Mouse (Mus musculus) lung, adult 18-20 months (tissue): ENCODE measurements around the gene Abhd16a.

ENCODE experiments used
- DNase-seq, 2 experiments: peaks; one replicate each; pipeline ENCODE4 v3.0.0; 2022; ENCODE audit warnings: mixed read lengths in 2 of 2

The Abhd16a gene

GRCm38 (mm10) chr17:35088825-35089644, at the start of gene Abhd16a:
Gene Abhd16a, plus strand, starts transcription at chr17:35089263.
- DNase-seq: peak; percentile 93 to 96

- no peak for DNase-seq
Observed at GRCm38 (mm10) chr17:35043794-35044193, 45.3 kb upstream of the Abhd16a start.

- no peak for DNase-seq
Observed at GRCm38 (mm10) chr17:35044904-35045806, 43.9 kb upstream of the Abhd16a start.

GRCm38 (mm10) chr17:35045807-35046680, 43.0 kb upstream of the Abhd16a start:
- no peak for DNase-seq

- DNase-seq: peak; percentile 99
Observed at GRCm38 (mm10) chr17:35046681-35047455, 42.2 kb upstream of the Abhd16a start, which contains the start of gene Msh5. Gene Msh5, minus strand, starts transcription at chr17:35046745.

DNA sequence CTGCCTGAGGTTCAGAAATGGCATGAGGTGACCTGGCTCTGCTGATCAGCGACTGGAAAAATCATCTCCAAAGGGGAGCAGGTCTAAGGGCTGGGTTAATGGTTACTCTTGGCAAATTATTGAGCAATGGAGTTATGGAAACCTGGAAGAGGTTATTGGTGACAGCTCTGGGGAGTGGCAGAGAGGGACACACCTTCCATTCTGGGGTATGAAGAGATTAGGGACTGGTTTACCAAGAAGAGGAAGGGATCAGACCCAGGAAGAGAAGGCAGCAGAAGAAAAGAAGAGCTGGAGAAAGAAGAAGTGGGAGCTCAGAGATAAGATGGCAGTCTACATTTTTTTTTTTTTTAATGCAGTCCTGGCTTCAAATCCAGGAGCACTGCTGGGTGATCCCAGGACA, 41.4 kb upstream of the Abhd16a start:
- peak in 1 of 2 experiments; percentile 54 for DNase-seq

- no peak for DNase-seq
Observed at GRCm38 (mm10) chr17:35048149-35048931, 40.7 kb upstream of the Abhd16a start.

- no peak for DNase-seq
Observed at GRCm38 (mm10) chr17:35048932-35049440, 40.1 kb upstream of the Abhd16a start.

GRCm38 (mm10) chr17:35049561-35050016, 39.5 kb upstream of the Abhd16a start, which contains the start of gene Clic1:
Gene Clic1, plus strand, starts transcription at chr17:35049966.
- DNase-seq: peak; percentile 60 to 70

DNA sequence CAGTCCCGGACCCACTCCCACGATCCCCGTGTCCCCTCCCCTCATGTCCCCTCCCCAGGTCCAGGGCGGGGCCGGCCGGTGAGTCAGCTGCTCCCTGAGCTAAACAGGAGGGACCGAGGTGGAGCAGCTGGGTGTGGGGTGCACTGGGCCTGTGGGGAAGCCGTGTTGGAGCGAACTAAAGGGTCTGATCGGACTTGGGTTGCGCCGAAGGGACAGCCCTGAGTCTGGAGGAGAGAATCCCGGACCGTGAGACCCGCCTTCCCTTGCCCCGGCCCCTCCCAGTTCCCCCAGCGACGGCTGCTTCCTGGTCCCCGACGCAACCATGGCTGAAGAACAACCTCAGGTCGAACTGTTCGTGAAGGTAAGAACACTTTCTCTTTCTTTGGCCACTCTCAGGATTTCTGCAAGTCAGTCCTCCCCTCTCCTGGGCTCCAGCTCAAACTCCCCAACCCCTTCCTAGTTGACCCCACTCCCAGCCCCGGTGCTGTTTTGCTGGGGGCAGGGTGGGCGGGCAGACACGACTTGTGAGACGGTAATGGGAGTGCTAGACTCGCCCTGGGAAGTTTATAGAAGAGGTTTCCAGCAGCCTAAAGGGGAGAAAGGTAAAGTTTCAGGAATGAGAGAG, 38.8 kb upstream of the Abhd16a start:
- DNase-seq: peak; percentile 88

DNA sequence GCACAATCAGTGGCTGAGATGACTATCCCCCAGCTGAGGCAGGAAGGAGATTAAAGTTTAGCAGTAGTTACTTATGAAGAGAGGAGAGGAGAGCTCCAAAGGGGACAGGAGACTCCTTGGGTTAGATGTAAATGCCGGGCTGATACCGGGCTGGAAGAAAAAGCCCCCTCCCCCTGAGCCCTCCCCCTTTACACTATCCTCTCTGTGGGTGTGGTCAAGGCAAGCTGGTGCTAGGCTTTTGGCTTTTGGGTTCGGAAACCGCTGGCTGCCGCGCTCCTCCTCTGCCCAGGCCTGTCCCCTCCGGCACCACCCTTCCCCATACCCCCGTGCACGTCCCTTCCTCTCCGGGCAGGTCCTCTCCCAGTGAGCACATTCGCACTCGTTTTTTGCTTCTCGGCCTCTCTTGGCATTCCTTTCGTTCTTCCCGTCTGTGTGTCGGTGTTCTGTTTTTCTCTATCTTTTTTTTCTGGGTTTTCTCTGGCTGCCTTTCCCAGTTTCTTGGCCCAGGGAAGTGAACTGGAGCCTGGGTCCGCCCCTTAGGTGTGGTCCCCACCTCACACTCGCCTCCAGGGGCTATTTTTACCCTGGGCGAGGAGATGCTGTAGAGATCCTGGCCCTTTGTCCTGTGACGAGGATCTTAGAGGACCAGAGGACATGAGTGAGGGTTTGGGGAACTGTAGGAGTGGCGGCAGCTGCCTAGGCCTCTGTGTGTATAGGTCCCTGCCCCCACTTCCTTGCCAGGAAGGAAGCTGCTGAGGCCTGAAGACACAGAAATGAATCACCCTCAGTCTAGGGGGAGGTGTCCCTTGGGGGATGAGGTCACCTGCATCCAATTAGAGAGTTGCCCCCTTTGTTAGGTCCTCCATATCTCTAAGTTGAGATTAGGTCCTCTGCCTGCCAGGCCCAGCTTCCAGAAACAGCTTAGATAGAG, 37.6 kb upstream of the Abhd16a start:
- peak; percentile 86 to 90 for DNase-seq

- DNase-seq: no peak
Observed at GRCm38 (mm10) chr17:35052271-35052798, 36.7 kb upstream of the Abhd16a start.

- DNase-seq: no peak
Observed at GRCm38 (mm10) chr17:35055691-35056495, 33.2 kb upstream of the Abhd16a start.

- DNase-seq: no peak
Observed at GRCm38 (mm10) chr17:35057090-35057489, 32.0 kb upstream of the Abhd16a start.

DNA sequence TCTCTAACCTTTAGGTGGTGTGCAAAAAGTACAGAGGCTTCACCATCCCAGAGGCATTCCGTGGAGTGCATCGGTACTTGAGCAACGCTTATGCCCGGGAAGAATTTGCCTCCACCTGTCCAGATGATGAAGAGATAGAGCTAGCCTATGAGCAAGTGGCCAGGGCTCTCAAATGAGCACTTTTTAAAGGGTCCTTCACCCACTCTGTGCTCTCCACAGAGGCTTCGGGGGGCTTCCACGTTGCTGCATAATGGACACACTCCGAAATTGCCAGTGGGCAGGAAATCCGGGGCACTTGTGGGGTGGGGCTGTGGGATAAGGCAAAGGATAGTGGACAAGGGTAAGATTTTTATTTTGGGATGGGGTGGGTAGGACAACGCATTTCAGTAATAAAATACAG, 30.7 kb upstream of the Abhd16a start:
- no peak for DNase-seq

DNA sequence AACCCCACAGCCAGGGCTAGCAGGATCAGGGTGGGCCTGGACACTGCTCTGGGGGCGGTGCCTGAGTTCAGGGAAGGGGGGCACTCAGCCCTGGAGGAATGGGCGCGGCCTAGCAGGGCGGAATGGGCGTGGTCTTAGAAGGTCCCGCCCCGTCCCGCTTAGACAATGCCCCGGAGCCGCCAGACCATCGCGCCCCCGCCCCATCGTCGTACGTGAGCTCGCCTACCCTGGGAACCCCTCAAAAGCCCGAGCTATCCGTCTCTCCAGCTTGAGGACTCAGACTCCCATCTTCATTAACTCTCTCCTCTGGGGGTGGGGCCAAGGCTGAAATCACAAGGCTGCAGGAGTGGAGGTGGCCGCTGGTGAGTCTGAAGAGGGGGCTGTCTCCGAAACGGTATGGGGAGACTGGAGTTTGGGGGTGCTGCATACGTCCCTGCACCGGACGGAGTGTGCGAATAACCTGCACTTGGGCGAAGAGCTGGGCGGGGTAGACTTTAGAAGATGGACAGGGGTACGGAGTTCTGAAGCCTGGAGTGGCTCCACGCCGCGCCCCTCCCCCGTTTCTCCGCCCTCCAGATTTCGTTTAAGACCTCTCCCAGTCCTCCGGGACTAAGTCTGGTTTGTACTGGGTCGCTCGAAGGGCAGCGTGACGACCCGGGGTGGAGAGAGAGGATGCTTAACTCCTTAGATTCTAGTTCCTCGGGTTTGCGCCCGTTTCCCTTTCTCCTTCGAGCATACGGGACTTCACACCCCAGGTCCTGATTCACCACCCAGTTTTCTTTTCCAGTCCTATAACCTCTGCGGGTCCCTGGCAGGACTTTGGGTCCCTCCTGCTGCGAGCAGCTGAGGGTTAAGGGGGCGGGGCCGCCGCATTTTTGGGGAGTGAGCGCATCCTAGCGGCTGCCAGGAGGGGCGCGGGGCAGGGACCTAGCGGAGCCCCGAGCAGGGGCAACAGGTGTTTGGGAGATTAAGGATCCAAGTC, 29.9 kb upstream of the Abhd16a start, which contains the start of gene Ddah2:
Gene Ddah2 (plus strand): TSS at position 125 of the 982 bp plus-strand sequence.
- peak; percentile 88 to 92 for DNase-seq
